Mouse (Mus musculus) ES-E14 (cell line): ENCODE measurements around the gene Gm37419.

Experiments used
- MAFK ChIP-seq: IDR thresholded peaks from 2 replicates; pipeline ENCODE4 v1.6.1; 2014; ENCODE audit warnings: mild to moderate bottlenecking, low read depth, low read length, inconsistent platforms; ENCODE audit not compliant: insufficient read depth
- ZC3H11A ChIP-seq: IDR thresholded peaks from 2 replicates; pipeline ENCODE4 v1.6.1; 2012; ENCODE audit warnings: low read depth, mild to moderate bottlenecking, inconsistent platforms, low read length, borderline replicate concordance

GRCm38 (mm10) chr16:24036398-24036797 lies 48.1 kb downstream of the Gm37419 start:
- TF ChIP-seq ZC3H11A (no peak), MAFK (no peak)
